Mouse (Mus musculus) embryonic fibroblast, embryonic 13.5 days (primary cell): ENCODE data around the gene Spred2.

Experiments
- CTCF ChIP-seq: IDR thresholded peaks from 2 replicates; pipeline ENCODE4 v1.5.1; 2011; ENCODE audit warnings: mild to moderate bottlenecking, control low read depth, low read length, moderate library complexity, borderline replicate concordance; ENCODE audit not compliant: insufficient read depth
- POLR2A ChIP-seq: IDR thresholded peaks from 2 replicates; pipeline ENCODE4 v1.6.1; 2011; ENCODE audit warnings: low read depth, mild to moderate bottlenecking, control low read depth, low read length, moderate library complexity

- TF ChIP-seq CTCF (no peak), POLR2A (no peak)
Measured at GRCm38 (mm10) chr11:19986443-19986861, 62.3 kb downstream of the Spred2 start.
